Mouse (Mus musculus) heart, embryonic 16.5 days (tissue): ENCODE data around the gene Ddx19a. TPM values are rescaled to one million over a fixed set of nuclear protein-coding genes. Genes with fewer than 3 reads are reported as not detected.
"Not testable (repeated sequence)": the region's sequence is repeated elsewhere in the genome, so short reads cannot be mapped to it uniquely, and the experiment has no call there.

Experiments
- ATAC-seq: fragments of 200-750 bp; cut with Nextera tagmentation; replicated peaks from 2 replicates; pipeline ENCODE4 v1.8.0; 2017; ENCODE audit warnings: moderate number of reproducible peaks; ENCODE audit not compliant: insufficient read depth, low FRiP score; ENCODE audit errors: extremely low read depth
- H3K27ac ChIP-seq: fragments of 300-500 bp; sonication (generic); 2 replicates; pipeline ENCODE4 v1.5.1; 2014; ENCODE audit warnings: mild to moderate bottlenecking, low read length, control low read depth, moderate library complexity
- H3K27me3 ChIP-seq: fragments of 300-500 bp; sonication (generic); 2 replicates; pipeline ENCODE4 v1.6.1; 2014; ENCODE audit warnings: low read length, mixed read lengths; ENCODE audit not compliant: control insufficient read depth, insufficient read depth
- H3K36me3 ChIP-seq: fragments of 300-500 bp; sonication (generic); 2 replicates; pipeline ENCODE4 v1.6.1; 2014; ENCODE audit not compliant: control insufficient read depth, insufficient read depth
- H3K4me1 ChIP-seq: fragments of 300-500 bp; sonication (generic); 2 replicates; pipeline ENCODE4 v1.6.1; 2014; ENCODE audit warnings: low read length, mixed read lengths; ENCODE audit not compliant: control insufficient read depth, insufficient read depth
- H3K4me2 ChIP-seq: fragments of 300-500 bp; sonication (generic); 2 replicates; pipeline ENCODE4 v1.6.1; 2014; ENCODE audit warnings: low read depth, mild to moderate bottlenecking, control low read depth, low read length
- H3K4me3 ChIP-seq: fragments of 300-500 bp; sonication (generic); 2 replicates; pipeline ENCODE4 v1.5.1; 2014; ENCODE audit warnings: mild to moderate bottlenecking, control low read depth, low read length
- H3K9ac ChIP-seq: fragments of 300-500 bp; sonication (generic); 2 replicates; pipeline ENCODE4 v1.6.1; 2014; ENCODE audit warnings: low read length, control low read depth
- H3K9me3 ChIP-seq: fragments of 300-500 bp; sonication (generic); replicated peaks from 2 replicates; pipeline ENCODE4 v1.6.1; 2016; ENCODE audit warnings: low read length; ENCODE audit not compliant: control insufficient read depth
- WGBS: fragments of 180-500 bp; shearing (Covaris S2); extraction: QIAGEN DNeasy Blood & Tissue Kit; methylation state at CpG from one replicate; pipeline ENCODE4 v1.1.7; 2014; 5-methylcytosine and 5-hydroxymethylcytosine counted together
- microRNA-seq: library from miRNA; unstranded; fragments of <30 nt; microRNA quantifications from one replicate; pipeline ENCODE4, GENCODE M21; 2017
- polyA plus RNA-seq: library from polyadenylated mRNA; unstranded; fragments of >200 nt; fragmentation: Nextera tagmentation; extraction: Ambion mirVana; gene quantifications from 2 replicates; pipeline ENCODE4 v1.2.1, GENCODE M21; 2015

The Ddx19a gene
- polyA plus RNA-seq, 1 experiment from 2014 or later = 10.3 TPM

DNA sequence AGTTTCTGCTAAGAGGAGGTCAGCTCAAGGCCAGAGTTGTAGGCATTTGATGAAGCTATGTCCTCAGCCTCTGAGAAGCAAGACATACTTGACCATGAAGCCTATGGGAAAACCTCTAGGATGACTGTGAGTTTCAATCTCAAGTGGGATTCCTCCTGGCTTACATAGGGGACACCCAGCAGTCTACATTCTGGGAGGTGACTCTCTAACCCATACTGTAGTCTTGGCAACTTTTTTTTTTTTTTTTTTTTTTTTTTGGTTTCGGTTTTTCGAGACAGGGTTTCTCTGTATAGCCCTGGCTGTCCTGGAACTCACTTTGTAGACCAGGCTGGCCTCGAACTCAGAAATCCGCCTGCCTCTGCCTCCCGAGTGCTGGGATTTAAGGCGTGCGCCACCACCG is 67.9 kb downstream of the Ddx19a start:
- not testable (repeated sequence) for ATAC-seq, H3K9ac ChIP-seq, H3K27ac ChIP-seq, H3K27me3 ChIP-seq, H3K4me3 ChIP-seq, H3K4me2 ChIP-seq, H3K36me3 ChIP-seq, H3K9me3 ChIP-seq
- WGBS = 98% methylated on average over 6 of the region's 8 CpGs
- peaks cover 23% of the 10 kb centered on the region for H3K4me1 ChIP-seq

DNA sequence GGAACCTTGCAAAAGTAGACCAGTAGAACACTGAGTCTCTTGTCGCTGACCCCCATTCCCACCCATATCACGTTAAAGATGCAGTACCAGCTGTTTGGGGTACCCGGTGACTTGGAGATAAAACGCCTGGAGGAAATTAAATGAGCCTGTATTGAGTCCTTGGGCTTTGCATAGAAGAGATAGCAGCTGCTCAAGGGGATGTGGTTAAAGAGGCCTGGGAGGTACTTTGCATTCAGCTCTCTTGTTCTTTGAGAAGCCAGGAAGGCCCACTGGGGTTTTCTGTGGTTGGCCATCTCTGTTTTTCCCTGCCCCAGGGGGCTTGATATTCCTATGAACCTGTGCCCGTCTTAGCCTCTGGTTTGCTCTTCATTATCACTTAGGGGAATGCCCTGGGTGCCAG is 68.5 kb downstream of the Ddx19a start:
- no peak for ATAC-seq
- no peak overlapping the region for H3K4me3 ChIP-seq
- peaks cover 23% of the 10 kb centered on the region for H3K4me1 ChIP-seq
- WGBS = 54% methylated on average over 5 of the region's 5 CpGs
- H3K4me2 ChIP-seq = no peak overlapping the region
- no peak overlapping the region for H3K27ac ChIP-seq
- H3K9ac ChIP-seq = no peak overlapping the region
- no peaks in the 10 kb centered on the region for H3K36me3 ChIP-seq
- no peaks in the 10 kb centered on the region for H3K9me3 ChIP-seq
- H3K27me3 ChIP-seq = no peaks in the 10 kb centered on the region

DNA sequence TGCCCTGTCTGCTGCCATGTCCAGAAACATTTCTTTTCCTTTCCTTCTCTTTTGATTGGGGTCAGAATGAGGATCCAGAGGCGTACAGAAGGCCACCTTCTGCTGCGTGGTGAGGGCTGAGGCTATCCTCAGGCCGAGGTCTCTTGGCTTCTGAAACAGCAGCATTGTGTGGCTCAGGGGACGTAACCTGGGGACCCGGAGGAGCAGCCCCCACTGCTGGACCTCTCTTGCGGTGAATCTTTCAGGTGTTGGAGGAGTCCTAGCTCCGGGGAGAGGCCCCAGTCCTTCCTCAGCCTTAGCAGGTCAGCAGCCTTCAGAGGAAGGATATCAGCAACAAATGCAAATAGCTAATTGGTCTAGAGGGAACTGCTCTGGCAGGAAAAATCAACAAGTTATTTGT is 69.2 kb downstream of the Ddx19a start:
- 82% methylated on average over 7 of the region's 7 CpGs for WGBS
- no peak for ATAC-seq
- Histone ChIP-seq H3K4me2 (no peak overlapping the region), H3K9ac (no peak overlapping the region), H3K4me3 (no peak overlapping the region), H3K27ac (no peak overlapping the region), H3K36me3 (no peaks in the 10 kb centered on the region), H3K4me1 (peaks cover 23% of the 10 kb centered on the region), H3K9me3 (no peaks in the 10 kb centered on the region), H3K27me3 (no peaks in the 10 kb centered on the region)

DNA sequence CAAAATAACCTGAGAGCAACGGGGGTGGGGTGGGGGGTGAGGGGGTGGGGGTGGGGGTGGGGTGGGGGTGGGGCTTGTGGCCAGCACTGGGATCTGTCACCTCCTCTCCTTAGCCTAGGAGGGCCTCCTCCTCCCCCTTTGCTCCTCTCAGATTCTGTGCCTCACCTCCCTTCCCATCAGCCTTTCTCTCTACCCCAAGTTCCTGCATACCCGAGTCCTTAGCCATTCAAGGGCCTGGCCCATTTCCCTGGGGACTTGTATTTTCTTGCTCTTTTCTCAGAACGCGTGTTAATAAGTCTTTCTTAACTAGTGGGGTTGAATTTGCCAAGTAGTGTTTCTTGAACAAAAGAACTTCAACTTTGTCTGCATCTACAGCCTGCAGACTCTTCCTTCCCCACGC is 70.9 kb downstream of the Ddx19a start:
- Histone ChIP-seq H3K4me1 (peaks cover 23% of the 10 kb centered on the region), H3K27ac (no peak overlapping the region), H3K36me3 (no peaks in the 10 kb centered on the region), H3K27me3 (no peaks in the 10 kb centered on the region), H3K9ac (no peak overlapping the region), H3K4me2 (no peak overlapping the region), H3K4me3 (no peak overlapping the region), H3K9me3 (no peaks in the 10 kb centered on the region)
- no peak for ATAC-seq
- WGBS = 46% methylated on average over 5 of the region's 5 CpGs

DNA sequence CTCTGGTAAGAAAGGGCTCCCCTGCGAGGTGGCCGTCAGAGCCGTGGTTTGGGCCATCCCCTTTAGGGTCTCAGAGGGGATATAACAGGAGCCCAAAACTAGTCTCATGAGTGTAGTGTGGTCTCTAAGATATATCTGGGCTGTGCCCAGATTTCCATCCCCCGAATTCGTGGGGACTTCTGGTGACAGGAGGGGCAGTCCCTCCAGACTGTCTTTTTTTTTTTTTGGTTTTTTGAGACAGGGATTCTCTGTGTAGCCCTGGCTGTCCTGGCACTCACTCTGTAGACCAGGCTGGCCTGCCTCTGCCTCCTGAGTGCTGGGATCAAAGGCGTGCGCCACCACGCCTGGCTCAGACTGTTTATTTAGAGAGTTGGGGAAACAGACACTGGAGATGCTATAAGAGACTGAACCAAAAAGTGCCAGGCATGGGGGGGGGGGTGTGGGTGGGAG is 71.9 kb downstream of the Ddx19a start:
- H3K36me3 ChIP-seq = no peaks in the 10 kb centered on the region
- no peak overlapping the region for H3K4me3 ChIP-seq
- H3K9me3 ChIP-seq = no peaks in the 10 kb centered on the region
- no peak overlapping the region for H3K9ac ChIP-seq
- 75% methylated on average over 8 of the region's 8 CpGs for WGBS
- H3K4me2 ChIP-seq = no peak overlapping the region
- no peaks in the 10 kb centered on the region for H3K27me3 ChIP-seq
- H3K4me1 ChIP-seq = peaks cover 22% of the 10 kb centered on the region
- no peak for ATAC-seq
- no peak overlapping the region for H3K27ac ChIP-seq

Small RNA genes within 50 kb of the gene (microRNA-seq; reads per million reads assigned to microRNA genes)
- gene Gm24103 (not detected), gene Mir3473d (0.59 reads per million)

Other genes starting within 250 kb of the Ddx19a start
- gene Il34, start 191.9 kb downstream of the Ddx19a start, polyA plus RNA-seq = 1.5 and 1.9 TPM in 2 replicates
- gene Cog4, start 151.2 kb downstream of the Ddx19a start, polyA plus RNA-seq = 61.5 and 66.4 TPM in 2 replicates
- 82.8 and 88.1 TPM in 2 replicates for gene Sf3b3, start 151.0 kb downstream of the Ddx19a start, polyA plus RNA-seq
- 5.7 and 7.2 TPM in 2 replicates for gene Fuk, start 95.3 kb downstream of the Ddx19a start, polyA plus RNA-seq
- 14.5 and 15.4 TPM in 2 replicates for gene St3gal2, start 77.9 kb downstream of the Ddx19a start, polyA plus RNA-seq
- gene Ddx19b, start 34.0 kb upstream of the Ddx19a start, polyA plus RNA-seq = 4.0 and 4.4 TPM in 2 replicates
- gene Aars, start 35.3 kb upstream of the Ddx19a start, polyA plus RNA-seq = 35.3 and 35.5 TPM in 2 replicates
- gene Exosc6, start 58.5 kb upstream of the Ddx19a start, polyA plus RNA-seq = 5.6 and 6.4 TPM in 2 replicates
- gene Clec18a, start 94.6 kb upstream of the Ddx19a start, polyA plus RNA-seq = 0.11 TPM in 1 of 2 replicates, not detected in the other
- gene Pdpr, start 96.8 kb upstream of the Ddx19a start, polyA plus RNA-seq = 10.3 and 13.6 TPM in 2 replicates